Mouse (Mus musculus) liver, adult 2 months (tissue): ENCODE results near the gene Gpx6.

Experiments
- CTCF ChIP-seq: fragments of 200-500 bp; IDR thresholded peaks from 2 replicates; pipeline ENCODE4 v1.5.1; 2011; ENCODE audit warnings: low read depth, low read length, control low read depth
- POLR2A ChIP-seq: fragments of 200-500 bp; IDR thresholded peaks from 2 replicates; pipeline ENCODE4 v1.6.1; 2011; ENCODE audit warnings: low read length, control low read depth; ENCODE audit not compliant: insufficient read depth; ENCODE audit errors: extremely low read depth

DNA sequence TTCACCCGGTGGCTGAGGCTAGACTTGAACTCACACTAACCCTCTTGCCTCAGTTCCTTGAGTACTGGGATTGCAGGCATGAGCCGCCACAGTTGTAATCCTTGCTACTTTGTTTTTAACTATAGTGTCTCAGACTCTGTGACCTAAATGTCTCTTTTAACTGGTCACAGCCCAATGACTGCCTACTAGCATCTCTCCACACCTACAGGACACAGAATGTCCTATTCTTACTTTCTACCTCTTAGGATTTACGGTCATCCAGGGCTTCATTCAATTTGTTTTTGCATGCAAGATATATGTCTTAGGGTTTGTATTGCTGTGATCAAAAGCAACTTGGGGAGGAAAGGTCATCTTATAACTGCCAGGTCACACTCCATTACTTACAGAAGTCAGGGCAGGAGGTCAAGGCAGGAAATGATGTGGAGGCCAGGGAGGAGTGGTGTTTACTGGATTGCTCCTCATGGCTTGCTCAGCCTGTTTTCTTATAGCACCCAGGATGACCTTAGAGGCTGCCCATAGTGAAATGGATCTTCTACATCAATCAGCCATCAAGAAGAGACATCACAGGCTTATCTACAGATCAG is 7.3 kb upstream of the Gpx6 start:
- TF ChIP-seq POLR2A (no peak), CTCF (no peak)
